Mouse (Mus musculus) brain, embryonic 14.5 days (tissue): Measurements from ENCODE around the gene Pak6. TPM values are rescaled to one million over a fixed set of nuclear protein-coding genes. Genes with fewer than 3 reads are reported as not detected.
A peak's percentile ranks its signal among the peaks of the same experiment; 100 is the strongest.

Experiments used
- DNase-seq: peaks from one replicate; pipeline ENCODE4 v3.0.0-alpha.2; 2011; ENCODE audit warnings: low read depth
- CTCF ChIP-seq: fragments of 200-500 bp; IDR thresholded peaks from 2 replicates; pipeline ENCODE4 v1.5.1; 2012; ENCODE audit warnings: inconsistent platforms, mild to moderate bottlenecking, moderate library complexity, borderline replicate concordance; ENCODE audit not compliant: insufficient read depth, insufficient read length; ENCODE audit errors: extremely low read depth
- POLR2A ChIP-seq: fragments of 200-500 bp; IDR thresholded peaks from 2 replicates; pipeline ENCODE4 v1.6.1; 2012; ENCODE audit warnings: mild to moderate bottlenecking, inconsistent platforms, borderline replicate concordance; ENCODE audit not compliant: poor library complexity, insufficient read depth, insufficient read length, severe bottlenecking; ENCODE audit errors: extremely low read depth
- polyA plus RNA-seq: library from polyadenylated mRNA; depleted of rRNA; stranded (reverse); fragments of >200 nt; gene quantifications from 2 replicates; pipeline ENCODE4 v1.2.3, GENCODE M21; 2012; rRNA removed

The Pak6 gene
- polyA plus RNA-seq: 24.9 and 41.3 TPM in 2 replicates

GRCm38 (mm10) chr2:118662902-118663803, at the start of gene Pak6:
Gene Pak6, plus strand, starts transcription at chr2:118663303.
- peak; percentile 82 for DNase-seq
- TF ChIP-seq POLR2A: no peak
- TF ChIP-seq CTCF: no peak

GRCm38 (mm10) chr2:118618013-118618412, 45.1 kb upstream of the Pak6 start:
- TF ChIP-seq POLR2A (no peak), CTCF (no peak)

GRCm38 (mm10) chr2:118620101-118620500, 43.0 kb upstream of the Pak6 start:
- TF ChIP-seq POLR2A: no peak
- no peak for TF ChIP-seq CTCF
- DNase-seq: no peak

More at GRCm38 (mm10) chr2:118618013-118618412, 45.1 kb upstream of the Pak6 start:
- no peak for DNase-seq

GRCm38 (mm10) chr2:118620608-118621007, 42.5 kb upstream of the Pak6 start:
- TF ChIP-seq POLR2A (no peak), CTCF (no peak)
- DNase-seq: no peak

- no peak for DNase-seq
Measured at GRCm38 (mm10) chr2:118629276-118629675, 33.8 kb upstream of the Pak6 start.

DNA sequence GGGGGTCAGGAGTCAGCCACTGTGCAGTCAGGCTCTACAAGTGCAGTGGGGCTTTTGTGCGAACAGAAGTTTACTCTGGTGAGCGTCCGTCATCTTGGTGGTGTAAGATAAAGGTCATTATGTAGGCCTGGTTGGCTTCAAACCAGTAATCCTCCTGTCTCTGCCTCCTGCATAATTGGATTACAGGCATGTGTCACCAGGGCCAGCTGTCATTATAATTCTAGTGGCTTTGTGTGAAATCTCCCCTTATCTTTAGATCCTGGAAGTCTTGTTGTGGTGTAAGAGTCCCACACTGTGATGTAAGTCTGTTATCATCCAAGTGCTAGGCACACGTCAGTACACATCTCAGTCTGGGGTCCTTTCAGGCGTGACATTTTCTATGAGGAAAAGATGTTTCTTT, 29.7 kb upstream of the Pak6 start:
- TF ChIP-seq POLR2A: no peak
- TF ChIP-seq CTCF: no peak
- no peak for DNase-seq

More at GRCm38 (mm10) chr2:118629276-118629675, 33.8 kb upstream of the Pak6 start:
- TF ChIP-seq POLR2A (no peak), CTCF (no peak)

- DNase-seq: no peak
- no peak for TF ChIP-seq CTCF
- no peak for TF ChIP-seq POLR2A
Measured at GRCm38 (mm10) chr2:118637258-118637657, 25.8 kb upstream of the Pak6 start.

- DNase-seq: peak; percentile 82
- TF ChIP-seq POLR2A (no peak), CTCF (peak; percentile 87)
Measured at GRCm38 (mm10) chr2:118637888-118638526, 25.1 kb upstream of the Pak6 start.

GRCm38 (mm10) chr2:118638686-118639085, 24.4 kb upstream of the Pak6 start:
- no peak for TF ChIP-seq POLR2A
- no peak for TF ChIP-seq CTCF
- no peak for DNase-seq

- peak; percentile 8; the same call in 1 of the 2 replicates for TF ChIP-seq CTCF
- no peak for TF ChIP-seq POLR2A
- no peak for DNase-seq
Measured at GRCm38 (mm10) chr2:118641147-118641546, 22.0 kb upstream of the Pak6 start.

DNA sequence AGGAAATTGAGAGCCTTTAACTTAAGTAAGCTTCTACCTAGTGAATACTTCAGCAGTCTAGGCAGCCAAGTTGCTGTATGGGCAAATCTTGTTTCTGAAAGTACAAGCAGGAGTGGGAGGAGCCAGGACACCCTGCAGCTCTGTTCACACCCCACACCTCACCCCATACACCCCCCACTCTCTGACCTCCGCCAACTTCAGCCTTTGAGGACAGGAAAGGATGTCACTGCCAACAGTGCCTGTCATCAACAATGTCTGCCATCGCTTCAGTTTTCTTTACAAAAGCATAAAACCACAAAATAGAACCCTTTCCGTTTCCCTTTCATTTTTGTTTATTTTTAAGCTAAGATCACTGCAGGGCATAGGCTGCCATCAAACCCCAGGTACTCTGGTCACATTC, 20.7 kb upstream of the Pak6 start:
- DNase-seq: no peak
- no peak for TF ChIP-seq CTCF
- no peak for TF ChIP-seq POLR2A
